Mouse (Mus musculus) E14TG2a.4 (cell line): Measurements from ENCODE around the gene Acaa1b.

Experiments
- CTCF ChIP-seq: conservative IDR thresholded peaks from 2 replicates; pipeline ENCODE4 v1.5.1; 2014; ENCODE audit warnings: low read length
- NANOG ChIP-seq: IDR thresholded peaks from 2 replicates; pipeline ENCODE4 v1.6.1; 2014; ENCODE audit warnings: borderline replicate concordance, low read length, mixed read lengths
- POU5F1 ChIP-seq: IDR thresholded peaks from 2 replicates; pipeline ENCODE4 v1.6.1; 2014; ENCODE audit warnings: low read length, borderline replicate concordance

DNA sequence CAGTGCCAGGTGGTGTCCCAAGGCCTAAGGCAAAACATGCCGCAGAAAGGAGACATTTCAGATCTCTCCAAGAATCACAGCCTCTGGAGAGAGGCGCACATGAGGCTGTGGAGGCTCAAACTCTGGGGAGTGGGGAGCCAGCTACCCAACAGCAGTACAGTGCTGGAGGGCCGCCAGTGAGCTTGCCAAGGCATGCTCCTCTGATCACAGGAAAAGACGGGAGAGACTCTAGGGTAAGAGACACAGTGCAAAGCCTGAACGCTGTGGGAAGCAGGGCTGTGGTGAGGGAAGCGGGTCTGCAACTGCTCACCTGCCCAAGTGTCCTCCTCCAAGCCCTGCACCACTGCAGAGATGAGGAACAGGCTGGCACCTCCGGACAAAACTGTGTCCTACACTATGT lies 1.1 kb downstream of the Acaa1b start:
- TF ChIP-seq CTCF (no peak), POU5F1 (no peak), NANOG (no peak)
